Mouse (Mus musculus): ENCODE data around the gene Gtf3c5.
A peak's percentile ranks its signal among the peaks of the same experiment; 100 is the strongest.

Gene Gtf3c5

DNA sequence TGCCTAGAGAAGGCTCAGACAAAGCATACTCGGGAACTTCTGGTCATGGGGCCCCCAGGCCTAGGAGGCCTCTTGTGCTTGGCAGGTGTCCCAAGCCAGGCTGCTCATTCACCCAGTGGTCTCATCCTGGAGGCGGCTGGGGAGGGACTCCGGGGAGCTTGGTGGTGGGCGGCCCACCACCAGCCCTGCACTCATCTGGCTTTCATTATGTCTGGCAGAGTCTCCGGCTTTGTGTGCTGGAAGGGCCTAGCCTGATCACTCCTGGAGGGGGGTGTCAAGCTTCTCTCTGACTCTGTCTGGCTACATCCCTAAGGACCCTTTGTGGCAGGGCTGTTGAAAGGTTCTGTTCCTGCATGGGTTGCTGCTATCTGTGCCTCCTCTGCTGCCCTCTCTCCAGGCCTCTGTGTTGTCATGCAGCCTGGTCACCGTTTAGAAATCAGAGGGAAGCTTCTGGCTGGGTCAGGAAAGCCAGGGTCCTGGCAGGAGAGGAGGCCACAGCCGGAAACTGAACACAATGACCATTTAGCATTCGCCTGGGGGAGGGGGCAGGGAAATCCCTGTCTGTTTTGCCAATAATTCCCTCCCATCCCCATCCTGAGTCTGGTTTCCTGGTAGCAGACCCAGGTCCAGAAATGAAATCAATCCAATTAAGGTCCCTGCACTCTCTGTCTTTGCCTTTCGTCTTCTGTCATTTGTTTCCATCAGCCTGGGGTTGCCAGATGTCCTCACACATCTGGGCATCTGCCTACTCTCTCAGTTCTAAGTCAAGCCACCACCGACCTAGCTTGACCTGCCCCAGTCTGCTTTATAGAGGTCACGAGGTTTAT lies 48.9 kb downstream of the Gtf3c5 start:
- DNase-seq (ENCODE audit: low read depth): no peak

DNA sequence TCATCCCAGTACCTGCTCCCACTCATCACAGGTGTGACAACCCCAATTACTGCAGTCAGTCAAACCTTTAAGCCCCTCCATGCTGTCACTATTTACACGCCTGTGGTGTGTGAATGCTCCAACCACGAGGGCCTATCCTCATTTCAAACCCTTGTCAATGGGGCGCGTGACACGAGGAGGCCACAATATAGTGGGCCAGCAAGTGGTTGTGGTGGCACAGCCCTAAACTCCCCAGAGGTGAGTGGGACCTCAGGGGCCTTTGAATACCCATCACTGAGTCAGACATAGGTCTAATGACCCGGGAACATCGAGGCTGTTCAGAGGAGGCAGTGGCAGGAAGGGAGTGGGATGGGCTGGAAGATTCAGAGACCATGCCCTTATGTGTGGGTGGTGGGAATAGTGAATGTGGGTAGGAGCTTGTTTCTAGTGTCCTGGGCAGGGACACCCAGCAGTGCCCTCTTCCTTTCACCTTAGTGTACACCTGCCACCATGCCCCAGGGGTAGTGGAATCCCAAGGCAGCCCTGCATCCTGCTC lies 49.6 kb downstream of the Gtf3c5 start:
- no peak for DNase-seq (ENCODE audit: low read depth)

DNA sequence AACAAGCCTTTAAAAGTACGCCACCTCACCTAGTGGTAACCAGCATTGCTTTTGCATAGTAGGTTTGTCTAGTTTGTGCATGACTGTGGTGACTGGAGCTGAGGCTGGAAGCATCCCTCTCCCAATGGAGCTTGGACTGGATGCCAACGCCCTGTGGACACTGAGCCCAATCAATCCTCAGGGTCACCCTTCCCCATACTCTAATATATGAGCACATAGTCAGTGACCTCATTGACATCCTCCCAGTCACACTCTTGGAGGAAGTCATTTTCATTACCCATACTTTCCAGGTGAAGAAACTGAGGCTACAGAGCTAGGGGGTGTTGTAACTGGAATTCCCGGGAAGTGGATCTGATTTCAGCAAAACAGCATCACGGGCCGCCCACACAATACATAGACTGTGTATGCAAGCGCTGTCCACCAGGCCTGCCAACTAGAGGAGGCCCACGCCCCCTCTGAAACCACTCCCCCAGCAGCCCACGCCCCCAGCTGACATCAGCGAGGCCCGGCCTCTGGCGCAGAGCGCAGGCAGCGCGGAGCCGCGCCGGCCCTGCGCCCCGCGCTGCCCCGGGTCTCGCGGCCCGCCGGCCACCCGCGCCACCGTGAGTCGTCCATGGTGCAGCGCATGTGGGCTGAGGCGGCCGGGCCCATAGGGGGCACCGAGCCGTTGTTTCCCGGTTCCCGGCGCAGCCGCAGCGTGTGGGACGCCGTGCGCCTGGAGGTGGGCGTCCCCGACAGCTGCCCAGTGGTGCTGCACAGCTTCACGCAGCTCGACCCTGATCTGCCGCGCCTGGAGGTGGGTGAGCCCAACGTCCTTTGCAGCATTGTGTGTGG lies 50.4 kb downstream of the Gtf3c5 start:
- DNase-seq (ENCODE audit: low read depth): peak; percentile 70

DNA sequence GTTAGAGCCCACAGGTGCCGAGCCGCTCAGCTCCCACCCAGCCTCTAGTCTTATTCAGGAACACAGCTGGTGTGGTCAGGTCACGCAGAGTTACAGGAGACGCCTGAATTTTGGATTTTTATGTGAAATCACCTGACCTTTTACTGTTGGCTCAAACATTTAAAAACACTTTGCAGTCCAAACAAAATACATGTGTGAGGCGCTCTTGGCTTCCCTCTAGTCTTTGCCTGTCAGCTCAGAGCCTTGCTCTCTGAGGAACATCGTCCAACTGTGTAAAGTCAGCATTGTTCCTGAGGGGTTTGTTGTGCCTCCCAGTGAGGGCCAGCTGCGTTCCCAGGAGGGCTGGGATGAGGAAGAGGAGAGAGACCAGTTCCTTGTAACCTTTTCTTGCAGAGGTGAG lies 53.2 kb downstream of the Gtf3c5 start:
- DNase-seq (ENCODE audit: low read depth): no peak

DNA sequence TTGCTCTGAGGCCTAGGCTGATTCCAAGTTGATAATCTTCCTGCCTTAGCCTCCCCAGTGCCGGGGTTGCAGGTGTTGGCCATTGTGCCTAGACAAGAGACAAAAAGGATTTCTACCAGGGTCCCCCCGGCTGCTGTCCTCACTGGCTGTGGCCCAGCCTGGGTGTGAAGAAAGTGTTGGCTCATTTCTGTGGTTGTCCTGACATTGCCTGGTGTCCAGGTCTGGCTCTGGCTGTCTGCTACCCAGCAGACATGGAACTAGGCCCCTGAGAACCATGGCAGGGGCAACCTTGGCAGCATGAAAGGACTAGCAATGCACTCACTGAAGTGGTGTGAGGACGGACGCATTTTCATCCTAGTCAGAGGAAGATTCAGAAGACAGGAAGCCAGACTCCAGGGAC lies 53.7 kb downstream of the Gtf3c5 start:
- DNase-seq (ENCODE audit: low read depth): no peak

DNA sequence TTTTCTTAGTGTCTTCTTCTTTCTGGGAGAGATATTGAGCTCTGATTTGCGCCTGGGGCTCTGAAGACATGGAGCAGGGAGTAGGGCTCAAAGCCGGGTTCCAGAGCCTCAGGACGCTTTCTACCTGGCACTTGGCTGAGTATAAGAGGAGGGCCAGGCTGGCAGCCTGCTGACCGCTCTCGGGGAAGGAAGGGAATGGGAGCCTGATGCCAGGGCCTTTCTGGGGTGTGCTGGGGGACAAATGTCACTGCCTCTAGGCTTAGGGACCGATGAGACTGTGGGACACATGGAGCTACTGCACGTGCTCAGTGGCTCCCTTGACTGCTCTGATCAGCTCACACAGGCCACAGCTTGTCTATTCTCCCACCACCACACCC lies 55.2 kb downstream of the Gtf3c5 start:
- DNase-seq (ENCODE audit: low read depth): no peak

DNA sequence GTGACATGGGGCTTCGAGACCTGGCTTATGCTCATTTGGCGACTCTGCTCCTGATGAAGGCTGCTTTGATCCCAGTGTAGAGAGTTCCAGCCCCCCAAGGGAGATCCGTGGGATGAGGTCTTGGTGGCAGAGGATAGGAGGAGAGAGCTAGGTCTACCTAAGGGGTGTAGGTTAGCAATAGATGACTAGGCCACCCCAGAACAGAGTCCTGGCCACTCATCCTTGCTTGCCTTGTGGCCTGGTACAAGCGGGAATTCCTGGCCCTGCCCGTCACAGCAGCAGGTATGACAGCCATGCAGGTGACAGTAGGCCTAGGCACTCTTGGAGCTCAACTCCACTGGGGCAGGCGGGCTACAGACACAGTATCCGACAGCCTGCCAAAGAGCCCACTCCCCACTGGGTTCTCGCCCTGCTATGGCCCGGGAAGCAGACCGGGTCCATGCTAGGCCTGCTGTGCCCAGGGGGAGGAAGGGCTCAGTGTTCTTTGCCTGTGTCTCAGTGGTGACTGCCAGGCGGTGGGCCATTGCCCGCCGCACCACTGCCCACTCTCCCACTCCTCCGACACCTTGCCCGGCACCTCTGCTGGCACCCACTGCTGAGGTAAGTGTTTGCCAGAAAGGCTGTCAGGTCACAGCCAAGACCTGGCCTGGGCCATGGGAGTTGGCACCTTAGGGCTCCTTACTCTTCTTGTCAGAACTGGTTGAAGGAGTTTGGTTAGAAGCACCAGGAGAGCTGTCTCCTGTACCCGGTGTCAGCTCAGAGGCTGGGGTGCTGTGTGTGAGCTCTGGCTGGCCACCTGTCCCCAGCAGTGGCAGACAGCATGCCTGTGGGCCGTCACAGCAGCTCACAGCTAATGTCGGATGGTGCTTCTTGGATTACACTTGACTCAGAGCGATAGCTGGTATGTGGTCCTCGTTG lies 55.9 kb downstream of the Gtf3c5 start:
- DNase-seq (ENCODE audit: low read depth): no peak

DNA sequence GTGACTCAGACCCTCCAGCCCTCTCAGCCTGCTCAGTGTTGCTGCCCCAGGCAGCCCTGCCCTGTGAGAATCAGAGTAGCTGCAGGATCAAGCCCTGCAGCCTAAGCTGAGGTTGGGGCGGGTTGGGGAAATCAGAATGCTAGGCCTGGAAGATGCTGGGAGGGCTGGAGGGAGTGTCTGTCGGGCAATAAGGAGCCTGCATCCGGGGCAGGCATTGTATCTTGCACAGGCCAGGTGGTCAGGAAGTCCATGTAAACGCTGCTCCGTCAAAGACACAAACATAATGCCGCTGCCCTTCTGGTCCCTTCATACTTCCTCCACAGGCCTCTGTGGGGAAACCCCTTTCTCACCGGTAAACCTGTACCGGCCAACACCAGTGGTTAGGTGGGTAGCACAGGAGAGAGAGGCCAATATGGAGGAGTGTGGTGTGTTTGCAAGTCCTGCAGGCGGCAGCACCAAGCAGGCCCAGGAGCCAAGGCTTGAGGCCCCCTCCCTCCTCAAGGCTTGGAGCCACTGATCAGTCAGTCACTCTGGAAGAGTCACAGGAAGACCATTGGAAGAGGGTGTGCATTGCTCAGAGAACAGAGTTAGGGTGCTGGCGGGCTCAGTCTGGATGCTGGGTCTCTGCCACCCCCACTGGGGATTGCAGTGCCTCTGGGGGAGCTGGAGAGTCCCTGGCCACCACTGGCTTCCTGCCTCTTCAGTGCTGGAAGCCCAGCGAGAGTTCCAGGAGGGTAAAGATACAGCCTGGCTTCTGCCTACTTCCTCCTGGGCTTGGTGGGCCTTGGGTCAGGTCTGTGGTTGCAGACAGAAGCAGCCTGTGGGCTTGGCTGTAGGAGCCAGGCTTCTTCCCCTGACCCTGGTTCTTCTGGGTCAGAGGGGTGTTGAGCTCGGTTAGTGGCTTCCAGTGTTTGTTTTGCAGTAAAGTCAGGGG lies 57.3 kb downstream of the Gtf3c5 start:
- no peak for DNase-seq (ENCODE audit: low read depth)

DNA sequence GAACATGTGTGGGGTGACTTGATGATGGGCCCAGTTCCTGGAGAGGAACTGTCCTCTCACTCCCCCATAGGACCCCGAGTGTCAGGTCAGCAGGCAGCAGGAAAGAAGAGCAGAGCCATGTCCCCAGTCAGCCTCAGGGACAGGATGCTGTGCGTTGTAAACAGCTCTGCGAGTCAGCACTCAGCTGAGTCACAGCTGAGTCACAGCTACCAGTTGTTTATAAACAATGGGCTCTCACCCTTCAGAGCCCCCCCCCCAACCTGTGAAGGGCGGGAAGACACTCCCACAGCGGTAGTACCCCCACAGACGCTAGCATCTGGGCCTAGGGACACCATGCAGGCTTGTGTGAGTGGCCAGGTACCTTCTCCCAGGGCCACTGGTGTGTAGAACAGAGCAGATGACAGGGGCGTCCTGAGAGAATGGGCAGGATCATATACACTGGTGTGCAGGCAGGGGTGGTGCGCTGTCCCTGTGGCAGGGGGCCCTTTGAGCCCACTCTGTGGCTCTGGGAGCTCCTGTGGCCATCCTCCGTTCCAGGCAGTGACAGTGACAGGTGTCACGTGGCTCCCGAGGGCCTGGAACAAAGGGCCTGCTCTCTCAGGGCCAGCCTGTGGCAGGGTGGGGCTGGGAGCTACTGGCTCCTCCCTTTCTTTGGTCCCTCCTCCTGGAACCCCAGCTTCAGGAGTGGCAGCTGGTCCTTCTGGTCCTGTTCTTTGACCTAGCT lies 58.2 kb downstream of the Gtf3c5 start:
- DNase-seq (ENCODE audit: low read depth): no peak

DNA sequence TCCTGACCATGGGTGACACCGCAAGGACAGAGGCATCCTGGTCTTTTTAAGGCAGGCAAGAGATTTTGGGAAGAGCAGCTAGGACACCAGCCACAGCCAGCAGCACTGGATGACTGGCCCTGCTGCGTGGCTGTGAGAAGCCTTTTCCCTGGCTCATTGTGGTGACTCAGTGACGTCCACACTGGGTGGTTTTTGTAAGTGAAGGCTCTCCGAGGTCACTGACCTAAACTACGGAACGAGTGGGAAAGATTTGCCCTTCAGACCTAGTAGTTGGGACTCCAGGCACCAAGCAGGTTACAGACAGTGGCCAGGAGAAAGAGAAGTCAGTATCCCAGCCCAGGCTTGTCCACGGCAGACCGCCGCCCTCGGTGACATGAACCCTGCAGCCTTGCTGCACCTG lies 59.1 kb downstream of the Gtf3c5 start:
- DNase-seq (ENCODE audit: low read depth): no peak

DNA sequence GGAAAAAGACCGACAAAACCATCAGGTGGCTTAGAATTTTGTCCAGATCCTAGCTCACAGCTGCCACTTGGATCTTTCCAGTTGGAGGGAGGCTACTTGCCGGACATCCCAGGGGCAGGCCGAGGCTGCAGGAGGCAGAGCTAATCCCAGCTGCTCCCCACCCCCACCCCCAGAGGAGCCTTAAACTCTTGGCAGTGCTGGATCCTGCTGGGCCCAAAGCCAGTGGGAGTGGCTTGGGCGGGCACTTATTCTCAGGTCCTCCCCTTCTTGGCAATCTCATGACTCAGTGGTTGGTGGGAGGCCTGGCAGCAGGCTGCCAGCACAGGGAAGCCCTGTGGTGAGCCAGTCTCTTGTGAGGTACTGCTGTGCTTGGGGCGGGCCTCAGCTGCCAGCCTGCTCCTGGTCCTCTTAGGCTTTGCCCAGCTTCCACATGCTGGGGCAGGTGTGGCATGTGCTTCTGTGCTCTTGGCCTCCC lies 59.9 kb downstream of the Gtf3c5 start:
- no peak for DNase-seq (ENCODE audit: low read depth)

DNA sequence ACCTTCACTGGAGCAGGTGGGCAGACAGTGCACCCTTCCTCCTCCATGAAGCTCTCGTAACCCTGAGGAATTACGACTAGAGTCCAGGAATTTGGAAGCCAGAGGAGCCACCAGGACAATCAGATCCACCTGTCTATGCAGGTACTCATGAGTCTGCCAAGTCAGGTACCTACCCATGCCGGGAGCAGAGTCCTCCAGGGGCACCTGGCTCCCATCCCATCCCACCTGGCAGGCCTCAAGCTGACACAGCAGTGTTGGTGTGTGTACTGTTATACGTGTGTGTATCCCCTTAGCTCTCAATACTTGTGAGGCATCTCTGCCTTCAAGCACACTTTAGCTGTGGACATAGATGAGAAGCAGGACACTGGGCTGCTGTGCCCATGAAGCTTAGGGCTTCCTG lies 61.4 kb downstream of the Gtf3c5 start:
- DNase-seq (ENCODE audit: low read depth): no peak

DNA sequence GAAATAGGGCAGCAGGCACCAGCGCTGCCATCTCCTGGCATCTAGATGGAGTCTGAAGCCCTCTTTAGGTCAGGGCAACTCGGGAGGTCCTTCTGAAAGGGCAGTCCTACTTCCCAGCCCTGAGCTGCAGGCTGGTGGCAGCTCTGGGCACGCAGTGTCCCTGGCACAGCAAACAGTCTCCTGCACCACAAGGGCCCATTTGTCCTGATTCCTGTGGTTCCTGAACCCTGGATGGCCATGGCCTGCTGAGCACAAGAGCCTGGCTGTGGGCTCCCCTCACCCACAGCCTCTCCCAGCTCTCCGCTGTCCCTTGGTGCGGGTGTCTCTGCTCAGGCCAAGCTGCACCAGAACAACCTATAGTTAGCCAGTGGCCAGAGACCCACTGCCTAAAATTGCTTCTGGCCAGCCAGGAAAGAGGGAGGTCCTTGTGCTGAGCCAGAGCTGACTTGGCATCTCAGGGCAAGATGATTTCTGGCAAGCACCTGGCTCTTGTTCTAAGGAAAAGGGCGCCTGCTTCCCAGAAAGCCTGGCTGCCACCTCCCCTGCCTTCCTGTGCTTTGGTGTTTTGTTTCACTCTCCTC lies 61.9 kb downstream of the Gtf3c5 start:
- no peak for DNase-seq (ENCODE audit: low read depth)

DNA sequence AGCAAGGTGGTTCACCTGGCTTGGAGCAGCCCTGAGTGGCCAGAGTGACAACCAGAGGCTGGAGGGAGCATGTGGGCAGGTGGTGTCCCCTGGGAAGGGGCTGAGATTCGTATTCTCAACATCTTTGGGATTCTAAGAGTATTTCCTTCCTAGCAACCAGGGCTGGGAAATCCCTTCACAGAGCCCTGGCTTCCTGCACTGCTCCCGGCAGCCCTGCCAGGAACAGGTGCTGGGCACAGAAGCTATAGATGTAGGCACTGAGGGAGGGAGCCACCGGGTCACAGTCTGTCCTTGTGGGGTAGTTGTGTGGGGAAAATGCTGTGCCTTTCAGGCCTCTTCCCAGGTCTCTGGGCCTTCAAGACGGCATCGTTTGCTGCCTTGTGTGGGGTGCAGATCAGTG lies 63.0 kb downstream of the Gtf3c5 start:
- DNase-seq (ENCODE audit: low read depth): no peak

DNA sequence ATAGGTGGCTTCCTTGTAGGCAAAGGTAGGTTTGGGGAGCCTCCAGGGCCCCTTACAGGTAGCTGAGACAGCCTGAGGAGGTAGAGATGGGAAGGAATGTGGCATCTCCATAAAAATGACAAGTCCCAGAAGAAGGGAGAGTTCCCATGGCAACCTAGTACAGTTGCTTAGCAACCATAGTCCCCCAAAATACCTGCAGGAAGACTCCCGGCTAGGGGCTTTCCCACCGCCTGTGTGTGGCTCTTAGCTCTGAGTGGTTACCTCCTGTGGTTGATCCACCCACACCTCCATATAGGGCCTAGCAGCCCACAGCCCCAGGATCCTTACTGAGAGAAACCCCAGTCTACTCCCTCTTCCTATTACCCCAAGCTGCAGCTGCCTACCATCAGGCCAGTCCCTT lies 65.3 kb downstream of the Gtf3c5 start:
- no peak for DNase-seq (ENCODE audit: low read depth)

DNA sequence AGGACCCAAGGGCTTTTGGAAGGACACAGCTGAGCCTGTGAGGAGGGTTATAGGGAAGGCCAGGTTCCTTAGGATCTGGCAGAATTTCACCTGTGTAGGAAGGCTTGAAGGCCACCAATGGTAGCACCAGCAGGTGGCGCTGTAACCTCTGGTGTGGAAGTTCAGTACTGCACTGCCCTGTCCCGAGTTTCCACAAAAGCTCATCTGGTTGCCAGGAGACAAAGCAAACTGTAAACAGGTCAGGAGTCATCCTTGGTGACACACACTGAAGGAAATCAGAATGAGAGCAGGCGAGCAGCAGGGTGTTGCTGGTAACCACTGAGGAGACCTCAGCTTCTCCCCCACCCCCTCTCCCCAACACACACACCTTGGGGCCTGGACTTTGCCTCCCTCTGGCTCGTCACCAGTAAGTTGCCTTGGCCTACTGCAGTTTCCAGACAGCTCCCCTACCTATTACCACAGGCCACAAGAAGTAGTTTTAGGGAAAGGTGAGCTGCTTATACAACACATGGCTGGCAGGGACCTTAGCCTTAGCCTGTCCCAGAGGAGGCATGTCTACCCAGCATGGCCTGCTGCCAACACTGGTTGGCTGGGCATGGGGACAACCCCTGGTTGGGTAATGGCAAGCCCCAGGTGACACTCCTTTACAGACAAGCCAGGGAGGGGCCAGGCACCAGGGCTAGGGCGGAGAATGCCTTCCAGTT lies 66.2 kb downstream of the Gtf3c5 start:
- peak; percentile 92 for DNase-seq (ENCODE audit: low read depth)
